Mouse (Mus musculus) testis, adult 2 months (tissue): ENCODE results near the gene Glipr2. TPM values are rescaled to one million over a fixed set of nuclear protein-coding genes. Genes with fewer than 3 reads are reported as not detected.

Experiments used
- H3K27ac ChIP-seq: fragments of 200-500 bp; 2 replicates; pipeline ENCODE4 v1.5.1; 2012; ENCODE audit warnings: low read depth, low read length; ENCODE audit not compliant: control insufficient read depth, insufficient read depth
- H3K27me3 ChIP-seq: fragments of 200-500 bp; 2 replicates; pipeline ENCODE4 v1.6.1; 2012; ENCODE audit warnings: mild to moderate bottlenecking, low read length, moderate library complexity; ENCODE audit not compliant: control insufficient read depth, insufficient read depth
- H3K36me3 ChIP-seq: fragments of 200-500 bp; 2 replicates; pipeline ENCODE4 v1.6.1; 2012; ENCODE audit warnings: mild to moderate bottlenecking, low read length; ENCODE audit not compliant: control insufficient read depth, insufficient read depth
- H3K4me1 ChIP-seq: fragments of 200-500 bp; 2 replicates; pipeline ENCODE4 v1.6.1; 2012; ENCODE audit warnings: low read length; ENCODE audit not compliant: control insufficient read depth, insufficient read depth
- H3K4me3 ChIP-seq: fragments of 200-500 bp; 2 replicates; pipeline ENCODE4 v1.5.1; 2012; ENCODE audit warnings: low read depth, mild to moderate bottlenecking, low read length, moderate library complexity, mixed read lengths; ENCODE audit not compliant: control insufficient read depth
- CTCF ChIP-seq: fragments of 200-500 bp; IDR thresholded peaks from 2 replicates; pipeline ENCODE4 v1.5.1; 2012; ENCODE audit warnings: low read depth, mild to moderate bottlenecking, inconsistent platforms, low read length, moderate library complexity; ENCODE audit not compliant: control insufficient read depth, insufficient read depth, insufficient replicate concordance
- POLR2A ChIP-seq: fragments of 200-500 bp; IDR thresholded peaks from 2 replicates; pipeline ENCODE4 v1.6.1; 2012; ENCODE audit warnings: low read depth, mild to moderate bottlenecking, inconsistent platforms, low read length, moderate library complexity; ENCODE audit not compliant: control insufficient read depth
- polyA plus RNA-seq: library from polyadenylated mRNA; depleted of rRNA; stranded (reverse); fragments of >200 nt; gene quantifications from 2 replicates; pipeline ENCODE4 v1.2.3, GENCODE M21; 2012

Glipr2 gene
- polyA plus RNA-seq, 1 experiment, result 1.6 TPM

DNA sequence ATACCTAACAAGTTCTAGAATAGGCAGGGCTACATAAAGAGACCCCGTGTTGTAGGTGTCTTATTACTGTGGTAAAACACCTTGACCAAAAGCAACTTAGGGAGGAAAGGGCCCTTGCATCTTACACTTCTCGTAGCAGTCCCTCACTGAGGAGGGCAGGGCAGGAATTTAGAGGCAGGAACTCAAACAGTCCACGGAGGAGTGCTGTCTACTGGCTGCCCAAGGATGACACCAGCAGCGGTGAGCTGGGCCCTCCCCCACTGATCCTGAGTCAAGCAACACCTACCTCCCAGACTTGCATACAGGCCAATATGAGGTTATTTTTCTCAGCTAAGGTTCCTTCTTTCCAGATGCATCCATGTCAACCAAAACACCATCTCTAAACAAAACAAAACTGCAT, 23.0 kb downstream of the Glipr2 start:
- H3K27me3 ChIP-seq, result peaks cover 2% of the 10 kb centered on the region; the same call in 1 of the 2 replicates

GRCm38 (mm10) chr4:43980846-43981245, 23.6 kb downstream of the Glipr2 start:
- no peaks in the 10 kb centered on the region for H3K36me3 ChIP-seq
- peaks cover 2% of the 10 kb centered on the region; the same call in 1 of the 2 replicates for H3K27me3 ChIP-seq
- H3K27ac ChIP-seq, result no peak overlapping the region
- H3K4me1 ChIP-seq, result peaks cover 14% of the 10 kb centered on the region
- no peak for TF ChIP-seq POLR2A
- no peak for TF ChIP-seq CTCF
- peak overlapping the region; percentile 71 for H3K4me3 ChIP-seq

More for the DNA sequence above, 23.0 kb downstream of the Glipr2 start:
- Histone ChIP-seq H3K4me3 (peak overlapping the region; percentile 38), H3K4me1 (peaks cover 14% of the 10 kb centered on the region), H3K27ac (no peak overlapping the region), H3K36me3 (no peaks in the 10 kb centered on the region)
- TF ChIP-seq POLR2A (no peak), CTCF (no peak)

- Histone ChIP-seq H3K27me3 (peaks cover 2% of the 10 kb centered on the region; the same call in 1 of the 2 replicates), H3K4me1 (peaks cover 14% of the 10 kb centered on the region), H3K4me3 (peak overlapping the region; percentile 71), H3K27ac (no peak overlapping the region), H3K36me3 (no peaks in the 10 kb centered on the region)
- TF ChIP-seq POLR2A (no peak), CTCF (no peak)
Measured at GRCm38 (mm10) chr4:43981251-43981650, 24.1 kb downstream of the Glipr2 start.

DNA sequence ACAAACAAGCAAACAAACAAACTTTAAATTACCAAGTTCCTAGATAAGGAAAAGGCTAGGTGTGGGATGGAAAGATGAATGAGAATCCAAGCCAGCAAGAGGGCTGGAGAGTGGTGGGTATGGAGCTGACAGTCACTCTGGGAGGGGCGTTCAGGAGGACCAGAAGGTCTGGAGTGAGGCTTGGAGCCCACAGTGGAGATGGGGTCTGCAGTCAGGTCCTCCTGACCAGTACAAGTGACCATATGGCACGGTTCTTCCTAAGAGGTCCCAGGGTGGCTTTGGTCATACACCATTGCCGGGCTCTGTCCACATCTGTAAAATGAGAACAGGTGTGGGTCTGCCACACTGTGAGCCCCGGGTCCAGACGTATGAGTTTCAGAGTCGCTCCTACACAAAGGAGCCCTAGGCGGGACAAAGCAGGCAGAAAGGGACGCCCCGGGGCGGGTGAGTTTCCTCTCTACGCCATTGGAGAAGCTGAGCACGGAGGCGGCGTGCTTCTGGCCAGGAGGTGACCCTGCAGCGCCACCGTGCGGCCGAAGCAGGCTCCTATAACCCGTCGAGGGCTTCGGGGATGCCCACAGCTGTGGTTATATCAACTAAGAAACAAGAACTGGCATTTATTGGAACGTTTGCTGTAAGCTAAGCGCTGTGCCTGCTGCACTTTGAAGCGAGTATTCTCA, 25.0 kb downstream of the Glipr2 start:
- peaks cover 2% of the 10 kb centered on the region; the same call in 1 of the 2 replicates for H3K27me3 ChIP-seq

GRCm38 (mm10) chr4:43983181-43983580, 26.0 kb downstream of the Glipr2 start, which contains the start of gene Ccin:
Gene Ccin (plus strand): TSS chr4:43983483.
- Histone ChIP-seq H3K36me3 (no peaks in the 10 kb centered on the region), H3K27ac (peak within 1 kb of the TSS; percentile 1; the same call in 1 of the 2 replicates), H3K4me1 (peaks cover 14% of the 10 kb centered on the region), H3K4me3 (peak within 1 kb of the TSS; percentile 87), H3K27me3 (peaks cover 2% of the 10 kb centered on the region; the same call in 1 of the 2 replicates)
- TF ChIP-seq CTCF, result no peak
- TF ChIP-seq POLR2A, result peak; percentile 68

More for the DNA sequence above, 25.0 kb downstream of the Glipr2 start:
- Histone ChIP-seq H3K4me3 (peak overlapping the region; percentile 87), H3K36me3 (no peaks in the 10 kb centered on the region), H3K4me1 (peaks cover 14% of the 10 kb centered on the region), H3K27ac (no peak overlapping the region)
- TF ChIP-seq CTCF, result peak; percentile 87
- TF ChIP-seq POLR2A, result no peak; the same call in 1 of the 2 replicates

GRCm38 (mm10) chr4:43983756-43984155, 26.6 kb downstream of the Glipr2 start:
- Histone ChIP-seq H3K4me3 (peak overlapping the region; percentile 87), H3K4me1 (peaks cover 12% of the 10 kb centered on the region), H3K27ac (peak overlapping the region; percentile 1; the same call in 1 of the 2 replicates), H3K36me3 (no peaks in the 10 kb centered on the region), H3K27me3 (peaks cover 2% of the 10 kb centered on the region; the same call in 1 of the 2 replicates)
- TF ChIP-seq POLR2A (no peak), CTCF (no peak)

- H3K27me3 ChIP-seq, result peaks cover 2% of the 10 kb centered on the region; the same call in 1 of the 2 replicates
- TF ChIP-seq POLR2A, result no peak; the same call in 1 of the 2 replicates
- H3K4me1 ChIP-seq, result peaks cover 12% of the 10 kb centered on the region
- H3K27ac ChIP-seq, result no peak overlapping the region
- no peaks in the 10 kb centered on the region for H3K36me3 ChIP-seq
- peak overlapping the region; percentile 87 for H3K4me3 ChIP-seq
Measured at GRCm38 (mm10) chr4:43984326-43984725, 27.1 kb downstream of the Glipr2 start.
